Comparison of ENCODE assay signal across 19 mouse cellular contexts in genomic region chr1:40737671-40738070, GRCm38 (mm10). TPM values are rescaled to one million over a fixed set of nuclear protein-coding genes. Genes with fewer than 3 reads are reported as not detected.
DNase-seq lines count a peak whose midpoint lies in the region; ATAC-seq and TF ChIP-seq lines count a peak whose summit lies in the region.
"Had no signal": no experiment of that assay in that cellular context is flagged by ENCODE, and none has a peak within 500 bp of the region (broad histone marks: within the 10 kb centered on the region; RNA-seq: fewer than 3 reads in every experiment).

No protein-coding gene starts in this region.

- peak; percentile 4 to 14 for DNase-seq in B cell, adult 2 months
- peak; percentile 18 to 45 for DNase-seq in thymus, postnatal 10 days (ENCODE audit: low spot score in 2 of 2)
- DNase-seq in thymus, postnatal 4 days, result peak; percentile 56
- no peak for DNase-seq in gastrocnemius, adult 2 months
- no peak for DNase-seq in Muller cell, postnatal 12 days (ENCODE audit: inconsistent ontology term)
- DNase-seq: adrenal gland, postnatal 14 days; cerebellum, adult 11-12 months; cerebellum, adult 9-10 months; cerebellum, postnatal 25 days; forebrain, postnatal 0 days; gastrocnemius, postnatal 25 days; heart, adult 18-20 months; heart, postnatal 10 days had no signal

- no peak overlapping the region for H3K4me3 ChIP-seq in gastrocnemius, adult 2 months
- H3K4me3 ChIP-seq: embryonic facial prominence, embryonic 13.5 days; forebrain, embryonic 12.5 days; heart, embryonic 10.5 days; hindbrain, embryonic 10.5 days had no signal

- intact Hi-C loops in gastrocnemius, adult 2 months (cut with DNase I), result no loop called here

- 0 out of 2 replicates have a peak, but pooled peaks have one; percentile 12 for ATAC-seq in granulocyte monocyte progenitor cell, adult 5-6 weeks (replicated peaks; ENCODE audit: poor library complexity, severe bottlenecking)
- ATAC-seq: forebrain, postnatal 0 days had no signal

- TF ChIP-seq CTCF in gastrocnemius, adult 2 months (IDR thresholded peaks at IDR 0.05), result no peak

- no peak overlapping the region for H3K27ac ChIP-seq in gastrocnemius, adult 2 months
- H3K27ac ChIP-seq: embryonic facial prominence, embryonic 13.5 days; forebrain, embryonic 12.5 days; heart, embryonic 10.5 days; hindbrain, embryonic 10.5 days; hindbrain, embryonic 14.5 days had no signal

RNA-seq across cellular contexts. Expression of gene Mfsd9, which starts 52.8 kb away (rescaled TPM):
- 1.1 and 1.6 TPM in 2 replicates for total RNA-seq in granulocyte monocyte progenitor cell, adult 5-6 weeks (2014; fragmentation: Nextera tagmentation)
- 0.88 and 1.2 TPM in 2 replicates for total RNA-seq in granulocyte monocyte progenitor cell, adult 5-6 weeks (2017)
- total RNA-seq in gastrocnemius, adult 2 months (2021), result under 1 TPM; 0.31 to 0.89 TPM

RNA-seq across cellular contexts. Expression of gene Slc9a2, which starts 57.3 kb away (rescaled TPM):
- 0.32 TPM in 1 of 2 replicates, not detected in the other for total RNA-seq in granulocyte monocyte progenitor cell, adult 5-6 weeks (2014; fragmentation: Nextera tagmentation)
- total RNA-seq in granulocyte monocyte progenitor cell, adult 5-6 weeks (2017), result 0.30 TPM in 1 of 2 replicates, not detected in the other
- total RNA-seq in gastrocnemius, adult 2 months (2021), result 10 to 100 TPM; 16.6 to 30.1 TPM
- total RNA-seq: adrenal gland, postnatal 14 days had no signal

Comparison
In these comparisons a context has a peak if more than half of its experiments do, and no peak if none do; other contexts are left out.
1. DNase-seq: peak in B cell, adult 2 months (2 of 2), thymus, postnatal 10 days (2 of 2) and thymus, postnatal 4 days (single experiment); none in gastrocnemius, adult 2 months (single experiment) and Muller cell, postnatal 12 days (single experiment).
2. RNA of gene Slc9a2, which starts 57.3 kb away (total RNA-seq): 16.6 to 30.1 TPM in gastrocnemius, adult 2 months; 0.30 to 0.32 TPM in granulocyte monocyte progenitor cell, adult 5-6 weeks; every median in the first group is over 10 times any median in the second.